Mouse (Mus musculus) embryonic facial prominence, embryonic 11.5 days (tissue): ENCODE measurements around the gene BC024978. TPM values are rescaled to one million over a fixed set of nuclear protein-coding genes. Genes with fewer than 3 reads are reported as not detected.
A peak's percentile ranks its signal among the peaks of the same experiment; 100 is the strongest.
"Not testable (repeated sequence)": the region's sequence is repeated elsewhere in the genome, so short reads cannot be mapped to it uniquely, and the experiment has no call there.

Source experiments
- ATAC-seq: fragments of 200-750 bp; cut with Nextera tagmentation; replicated peaks from 2 replicates; pipeline ENCODE4 v1.8.0; 2017; ENCODE audit warnings: low read depth; ENCODE audit not compliant: insufficient number of reproducible peaks, low FRiP score, low TSS enrichment
- DNase-seq: peaks from one replicate; pipeline ENCODE4 v3.0.0-alpha.2; 2015; ENCODE audit warnings: low spot score
- H3K27ac ChIP-seq: fragments of 300-500 bp; sonication (generic); replicated peaks from 2 replicates; pipeline ENCODE4 v1.5.1; 2014; ENCODE audit warnings: mild to moderate bottlenecking, low read depth, low read length, control low read depth
- H3K27me3 ChIP-seq: fragments of 300-500 bp; sonication (generic); 2 replicates; pipeline ENCODE4 v1.6.1; 2014; ENCODE audit warnings: mild to moderate bottlenecking, low read length, moderate library complexity, mixed read lengths; ENCODE audit not compliant: control insufficient read depth, insufficient read depth
- H3K36me3 ChIP-seq: fragments of 300-500 bp; sonication (generic); replicated peaks from 2 replicates; pipeline ENCODE4 v1.6.1; 2014; ENCODE audit warnings: low read depth, mild to moderate bottlenecking, low read length, moderate library complexity, mixed read lengths; ENCODE audit not compliant: control insufficient read depth, insufficient read depth
- H3K4me1 ChIP-seq: fragments of 300-500 bp; sonication (generic); 2 replicates; pipeline ENCODE4 v1.6.1; 2014; ENCODE audit warnings: low read length, mixed read lengths; ENCODE audit not compliant: control insufficient read depth, insufficient read depth
- H3K4me2 ChIP-seq: fragments of 300-500 bp; sonication (generic); 2 replicates; pipeline ENCODE4 v1.6.1; 2014; ENCODE audit warnings: low read depth, mild to moderate bottlenecking, control low read depth, low read length, moderate library complexity
- H3K4me3 ChIP-seq: fragments of 300-500 bp; sonication (generic); 2 replicates; pipeline ENCODE4 v1.5.1; 2014; ENCODE audit warnings: low read depth, low read length, control low read depth
- H3K9ac ChIP-seq: fragments of 300-500 bp; sonication (generic); replicated peaks from 2 replicates; pipeline ENCODE4 v1.6.1; 2014; ENCODE audit warnings: mild to moderate bottlenecking, control low read depth, low read length
- H3K9me3 ChIP-seq: fragments of 300-500 bp; sonication (generic); replicated peaks from 2 replicates; pipeline ENCODE4 v1.6.1; 2016; ENCODE audit warnings: mild to moderate bottlenecking, low read length, inconsistent platforms, mixed read lengths; ENCODE audit not compliant: control insufficient read depth
- WGBS: fragments of 180-500 bp; shearing (Covaris S2); extraction: QIAGEN DNeasy Blood & Tissue Kit; methylation state at CpG from one replicate; pipeline ENCODE4 v1.1.7; 2014; 5-methylcytosine and 5-hydroxymethylcytosine counted together
- polyA plus RNA-seq: library from polyadenylated mRNA; unstranded; fragments of >200 nt; fragmentation: Nextera tagmentation; extraction: Ambion mirVana; gene quantifications from 2 replicates; pipeline ENCODE4 v1.2.1, GENCODE M21; 2014

Gene BC024978
- polyA plus RNA-seq, 1 experiment from 2014 or later: 2.4 TPM

GRCm38 (mm10) chr7:27243211-27243610 is 47.6 kb downstream of the BC024978 start:
- Histone ChIP-seq H3K9me3 (no peaks in the 10 kb centered on the region), H3K27ac (no peak overlapping the region), H3K9ac (no peak overlapping the region), H3K27me3 (no peaks in the 10 kb centered on the region), H3K36me3 (peaks cover 2% of the 10 kb centered on the region; the same call in 1 of the 2 replicates), H3K4me2 (no peak overlapping the region), H3K4me3 (no peak overlapping the region), H3K4me1 (no peaks in the 10 kb centered on the region)
- no peak for DNase-seq
- WGBS: 53% methylated on average over 8 of the region's 8 CpGs
- no peak for ATAC-seq

GRCm38 (mm10) chr7:27244088-27244487 is 48.5 kb downstream of the BC024978 start:
- H3K4me3 ChIP-seq, H3K27ac ChIP-seq, H3K9me3 ChIP-seq, DNase-seq, H3K36me3 ChIP-seq, H3K9ac ChIP-seq, H3K4me2 ChIP-seq, H3K27me3 ChIP-seq, H3K4me1 ChIP-seq, ATAC-seq: not testable (repeated sequence)
- 74% methylated on average over 2 of the region's 2 CpGs for WGBS

GRCm38 (mm10) chr7:27249146-27249545 is 53.6 kb downstream of the BC024978 start:
- Histone ChIP-seq H3K27me3 (no peaks in the 10 kb centered on the region), H3K4me3 (no peak overlapping the region), H3K4me1 (no peaks in the 10 kb centered on the region), H3K27ac (no peak overlapping the region), H3K4me2 (no peak overlapping the region), H3K36me3 (no peaks in the 10 kb centered on the region), H3K9me3 (no peaks in the 10 kb centered on the region), H3K9ac (no peak overlapping the region)
- DNase-seq (peak; percentile 33), ATAC-seq (no peak)
- 84% methylated on average over 2 of the region's 2 CpGs for WGBS

- H3K4me1 ChIP-seq: no peaks in the 10 kb centered on the region
- H3K27me3 ChIP-seq: no peaks in the 10 kb centered on the region
- ATAC-seq: no peak
- H3K36me3 ChIP-seq: no peaks in the 10 kb centered on the region
- H3K9me3 ChIP-seq: no peaks in the 10 kb centered on the region
- H3K4me2 ChIP-seq: no peak overlapping the region
- H3K9ac ChIP-seq: no peak overlapping the region
- H3K27ac ChIP-seq: no peak overlapping the region
- no peak for DNase-seq
- H3K4me3 ChIP-seq: no peak overlapping the region
- 81% methylated on average over 5 of the region's 5 CpGs for WGBS
Measured at GRCm38 (mm10) chr7:27249928-27250327, 54.3 kb downstream of the BC024978 start.

- H3K9me3 ChIP-seq: no peaks in the 10 kb centered on the region
- no peak overlapping the region for H3K9ac ChIP-seq
- H3K36me3 ChIP-seq: no peaks in the 10 kb centered on the region
- H3K4me2 ChIP-seq: no peak overlapping the region
- no peak for ATAC-seq
- WGBS: 86% methylated on average over 6 of the region's 6 CpGs
- no peaks in the 10 kb centered on the region for H3K27me3 ChIP-seq
- DNase-seq: no peak
- no peaks in the 10 kb centered on the region for H3K4me1 ChIP-seq
- no peak overlapping the region for H3K27ac ChIP-seq
- no peak overlapping the region for H3K4me3 ChIP-seq
Measured at GRCm38 (mm10) chr7:27251946-27252345, 56.4 kb downstream of the BC024978 start.

GRCm38 (mm10) chr7:27255721-27256120 is 60.1 kb downstream of the BC024978 start:
- 65% methylated on average over 3 of the region's 3 CpGs for WGBS
- H3K27ac ChIP-seq: no peak overlapping the region
- DNase-seq (peak; percentile 23), ATAC-seq (no peak)
- no peaks in the 10 kb centered on the region for H3K9me3 ChIP-seq
- no peaks in the 10 kb centered on the region for H3K27me3 ChIP-seq
- H3K4me2 ChIP-seq: no peak overlapping the region
- H3K4me3 ChIP-seq: no peak overlapping the region
- no peak overlapping the region for H3K9ac ChIP-seq
- no peaks in the 10 kb centered on the region for H3K36me3 ChIP-seq
- H3K4me1 ChIP-seq: peaks cover 6% of the 10 kb centered on the region; the same call in 1 of the 2 replicates

GRCm38 (mm10) chr7:27257046-27257851 is 61.7 kb downstream of the BC024978 start:
- ATAC-seq (no peak), DNase-seq (peak; percentile 12)
- H3K4me3 ChIP-seq: peak overlapping the region; percentile 10; the same call in 1 of the 2 replicates
- no peaks in the 10 kb centered on the region for H3K9me3 ChIP-seq
- H3K36me3 ChIP-seq: no peaks in the 10 kb centered on the region
- H3K27me3 ChIP-seq: no peaks in the 10 kb centered on the region
- H3K27ac ChIP-seq: peak overlapping the region; percentile 56; the same call in 1 of the 2 replicates
- 14% methylated on average over 27 of the region's 27 CpGs for WGBS
- peaks cover 6% of the 10 kb centered on the region; the same call in 1 of the 2 replicates for H3K4me1 ChIP-seq
- peak overlapping the region; percentile 32; the same call in 1 of the 2 replicates for H3K9ac ChIP-seq
- H3K4me2 ChIP-seq: peak overlapping the region; percentile 65

- Histone ChIP-seq H3K9me3 (no peaks in the 10 kb centered on the region), H3K4me3 (peak overlapping the region; percentile 84), H3K4me1 (peaks cover 6% of the 10 kb centered on the region; the same call in 1 of the 2 replicates), H3K36me3 (peaks cover under 1% of the 10 kb centered on the region; the same call in 1 of the 2 replicates), H3K27me3 (no peaks in the 10 kb centered on the region), H3K4me2 (peak overlapping the region; percentile 65), H3K9ac (peak overlapping the region; percentile 32; the same call in 1 of the 2 replicates), H3K27ac (peak overlapping the region; percentile 56; the same call in 1 of the 2 replicates)
- WGBS: 4% methylated on average over 3 of the region's 6 CpGs
- ATAC-seq (peak; percentile 16; the same call in 1 of the 2 replicates), DNase-seq (peak; percentile 23)
Measured at GRCm38 (mm10) chr7:27257852-27258204, 62.2 kb downstream of the BC024978 start.
